Mouse (Mus musculus): ENCODE measurements around the gene Pitx2. TPM values are rescaled to one million over a fixed set of nuclear protein-coding genes. Genes with fewer than 3 reads are reported as not detected.

Gene Pitx2
- polyA plus RNA-seq, 1 experiment from 2014 or later: 0.20 TPM

DNA sequence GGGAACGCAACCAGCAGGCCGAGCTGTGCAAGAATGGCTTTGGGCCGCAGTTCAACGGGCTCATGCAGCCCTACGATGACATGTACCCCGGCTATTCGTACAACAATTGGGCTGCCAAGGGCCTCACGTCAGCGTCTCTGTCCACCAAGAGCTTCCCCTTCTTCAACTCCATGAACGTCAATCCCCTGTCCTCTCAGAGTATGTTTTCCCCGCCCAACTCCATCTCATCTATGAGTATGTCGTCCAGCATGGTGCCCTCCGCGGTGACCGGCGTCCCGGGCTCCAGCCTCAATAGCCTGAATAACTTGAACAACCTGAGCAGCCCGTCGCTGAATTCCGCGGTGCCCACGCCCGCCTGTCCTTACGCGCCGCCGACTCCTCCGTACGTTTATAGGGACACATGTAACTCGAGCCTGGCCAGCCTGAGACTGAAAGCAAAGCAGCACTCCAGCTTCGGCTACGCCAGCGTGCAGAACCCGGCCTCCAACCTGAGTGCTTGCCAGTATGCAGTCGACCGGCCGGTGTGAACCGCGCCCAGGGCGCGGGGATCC, 18.8 kb downstream of the Pitx2 start:
- H3K27ac ChIP-seq (ENCODE audit: low read depth): no peak overlapping the region
- 2% methylated on average over 40 of the region's 41 CpGs for WGBS (ENCODE audit: insufficient replicate concordance)
- H3K4me1 ChIP-seq (ENCODE audit: insufficient read depth): peaks cover 9% of the 10 kb centered on the region; the same call in 1 of the 2 replicates
- peaks cover 93% of the 10 kb centered on the region for H3K27me3 ChIP-seq (ENCODE audit: insufficient read depth, low read length)
- no peaks in the 10 kb centered on the region for H3K36me3 ChIP-seq (replicated peaks; ENCODE audit: insufficient read depth, low read length)
- no peak overlapping the region; the same call in 1 of the 2 replicates for H3K4me3 ChIP-seq (ENCODE audit: low read depth, low read length)
- H3K4me2 ChIP-seq (ENCODE audit: low read depth, low read length): no peak overlapping the region
- H3K9me3 ChIP-seq (ENCODE audit: low read length): no peaks in the 10 kb centered on the region
- TF ChIP-seq EP300 (IDR thresholded peaks at IDR 0.05; ENCODE audit: low read depth) (no peak), CTCF (IDR thresholded peaks at IDR 0.05; ENCODE audit: low read depth) (no peak)
- ATAC-seq (no peak), DNase-seq (no peak)
- no peak overlapping the region for H3K9ac ChIP-seq (replicated peaks)

DNA sequence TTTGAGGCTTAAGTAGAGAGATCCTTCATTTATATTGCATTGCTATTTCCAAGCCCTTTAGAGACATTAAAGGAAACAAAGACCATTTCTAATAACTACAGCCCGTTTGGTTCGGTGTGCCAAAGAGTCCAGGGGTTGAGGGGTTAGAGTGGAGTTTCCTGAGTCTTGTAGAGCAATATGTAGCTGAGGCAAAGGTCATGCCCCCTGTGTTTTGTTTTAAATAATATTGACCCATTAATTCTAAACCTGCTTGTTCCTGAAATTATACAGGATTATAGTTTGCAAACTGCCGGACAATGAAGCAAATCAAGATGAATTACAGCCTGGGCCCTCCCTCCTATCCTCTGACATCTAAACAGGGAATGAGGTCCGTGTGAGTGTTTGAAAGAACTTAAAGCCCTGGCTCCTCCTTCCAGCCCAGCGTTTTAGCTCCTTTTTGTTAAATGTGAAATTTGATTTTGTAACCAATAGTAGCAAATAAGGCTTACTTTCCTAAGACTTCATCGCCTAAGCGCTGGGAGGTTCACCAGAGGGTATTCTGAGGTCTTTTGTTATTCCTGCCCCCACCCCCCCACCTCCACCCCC, 20.5 kb downstream of the Pitx2 start:
- TF ChIP-seq EP300 (IDR thresholded peaks at IDR 0.05; ENCODE audit: low read depth) (no peak), CTCF (IDR thresholded peaks at IDR 0.05; ENCODE audit: low read depth) (no peak)

GRCm38 (mm10) chr3:129220681-129221379, 21.2 kb downstream of the Pitx2 start:
- ATAC-seq: no peak
- no peak for DNase-seq
- no peak for TF ChIP-seq CTCF (IDR thresholded peaks at IDR 0.05; ENCODE audit: low read depth)
- TF ChIP-seq EP300 (IDR thresholded peaks at IDR 0.05; ENCODE audit: low read depth): no peak
- peak overlapping the region; percentile 19; the same call in 1 of the 2 replicates for H3K4me3 ChIP-seq (ENCODE audit: low read depth, low read length)
- WGBS (ENCODE audit: insufficient replicate concordance): 10% methylated on average over 24 of the region's 24 CpGs
- peaks cover 4% of the 10 kb centered on the region for H3K4me1 ChIP-seq (ENCODE audit: insufficient read depth)
- H3K27me3 ChIP-seq (ENCODE audit: insufficient read depth, low read length): peaks cover 93% of the 10 kb centered on the region
- H3K4me2 ChIP-seq (ENCODE audit: low read depth, low read length): peak overlapping the region; percentile 48
- H3K9me3 ChIP-seq (ENCODE audit: low read length): no peaks in the 10 kb centered on the region
- no peak overlapping the region for H3K9ac ChIP-seq (replicated peaks)
- no peak overlapping the region for H3K27ac ChIP-seq (ENCODE audit: low read depth)
- no peaks in the 10 kb centered on the region for H3K36me3 ChIP-seq (replicated peaks; ENCODE audit: insufficient read depth, low read length)

More for the DNA sequence above, 20.5 kb downstream of the Pitx2 start:
- Histone ChIP-seq H3K27ac (ENCODE audit: low read depth) (no peak overlapping the region), H3K4me3 (ENCODE audit: low read depth, low read length) (no peak overlapping the region), H3K36me3 (replicated peaks; ENCODE audit: insufficient read depth, low read length) (no peaks in the 10 kb centered on the region), H3K4me1 (ENCODE audit: insufficient read depth) (peaks cover 4% of the 10 kb centered on the region), H3K9ac (replicated peaks) (no peak overlapping the region), H3K27me3 (ENCODE audit: insufficient read depth, low read length) (peaks cover 93% of the 10 kb centered on the region), H3K4me2 (ENCODE audit: low read depth, low read length) (no peak overlapping the region), H3K9me3 (ENCODE audit: low read length) (no peaks in the 10 kb centered on the region)
- DNase-seq (no peak), ATAC-seq (no peak)
- WGBS (ENCODE audit: insufficient replicate concordance): 7% methylated on average over 7 of the region's 7 CpGs

GRCm38 (mm10) chr3:129221380-129222260, 21.9 kb downstream of the Pitx2 start:
- Histone ChIP-seq H3K4me1 (ENCODE audit: insufficient read depth) (peaks cover 4% of the 10 kb centered on the region), H3K9ac (replicated peaks) (no peak overlapping the region), H3K27me3 (ENCODE audit: insufficient read depth, low read length) (peaks cover 93% of the 10 kb centered on the region), H3K27ac (ENCODE audit: low read depth) (no peak overlapping the region), H3K36me3 (replicated peaks; ENCODE audit: insufficient read depth, low read length) (no peaks in the 10 kb centered on the region), H3K9me3 (ENCODE audit: low read length) (no peaks in the 10 kb centered on the region), H3K4me2 (ENCODE audit: low read depth, low read length) (no peak overlapping the region), H3K4me3 (ENCODE audit: low read depth, low read length) (no peak overlapping the region)
- DNase-seq (no peak), ATAC-seq (no peak)
- TF ChIP-seq EP300 (IDR thresholded peaks at IDR 0.05; ENCODE audit: low read depth) (no peak), CTCF (IDR thresholded peaks at IDR 0.05; ENCODE audit: low read depth) (no peak)
- WGBS (ENCODE audit: insufficient replicate concordance): 11% methylated on average over 26 of the region's 27 CpGs

DNA sequence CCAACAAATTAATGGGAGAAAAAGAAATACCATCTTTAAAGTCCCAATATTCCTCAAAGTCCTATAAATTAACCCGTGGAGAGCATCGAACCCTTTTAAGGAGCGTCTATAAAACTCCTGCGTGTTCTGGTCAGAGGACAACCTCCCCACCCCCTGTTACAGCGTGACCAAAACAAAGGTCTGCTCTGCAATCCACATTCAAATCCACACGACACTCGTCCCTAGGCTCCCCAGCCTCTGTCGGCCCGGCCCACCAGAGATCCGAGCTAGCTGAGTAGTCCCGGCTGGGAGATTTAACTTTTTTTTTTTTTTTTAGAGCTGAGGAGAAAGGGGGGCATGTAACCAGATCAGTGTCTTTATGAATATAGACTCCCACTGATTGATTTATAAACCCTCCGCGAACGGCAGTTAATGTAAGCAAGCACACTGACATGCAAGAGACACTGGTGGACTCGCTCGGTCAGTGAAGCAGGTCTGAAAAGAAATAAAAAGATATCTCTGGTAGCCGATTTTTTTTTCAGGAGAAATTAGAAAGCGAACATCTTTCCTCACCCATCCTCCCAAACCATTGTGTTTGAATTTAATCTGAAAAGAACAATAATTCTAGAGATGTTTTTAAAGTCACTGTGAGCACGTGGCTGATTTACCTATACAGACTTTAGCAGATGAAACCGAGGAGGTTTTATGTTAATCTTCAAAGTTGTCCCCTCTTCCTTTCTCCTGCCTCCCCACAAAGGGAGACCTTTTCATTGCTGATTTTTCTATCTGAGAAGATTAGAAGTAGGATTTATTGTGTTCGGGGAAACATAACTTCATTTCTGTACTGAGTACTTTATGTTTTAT, 23.0 kb downstream of the Pitx2 start:
- DNase-seq: no peak
- H3K27ac ChIP-seq (ENCODE audit: low read depth): no peak overlapping the region
- H3K4me2 ChIP-seq (ENCODE audit: low read depth, low read length): no peak overlapping the region
- H3K27me3 ChIP-seq (ENCODE audit: insufficient read depth, low read length): peaks cover 93% of the 10 kb centered on the region
- 8% methylated on average over 21 of the region's 21 CpGs for WGBS (ENCODE audit: insufficient replicate concordance)
- H3K4me3 ChIP-seq (ENCODE audit: low read depth, low read length): no peak overlapping the region
- TF ChIP-seq EP300 (IDR thresholded peaks at IDR 0.05; ENCODE audit: low read depth): no peak
- TF ChIP-seq CTCF (IDR thresholded peaks at IDR 0.05; ENCODE audit: low read depth): no peak
- H3K9me3 ChIP-seq (ENCODE audit: low read length): no peaks in the 10 kb centered on the region
- H3K4me1 ChIP-seq (ENCODE audit: insufficient read depth): peaks cover 4% of the 10 kb centered on the region
- ATAC-seq: no peak
- H3K36me3 ChIP-seq (replicated peaks; ENCODE audit: insufficient read depth, low read length): no peaks in the 10 kb centered on the region
- no peak overlapping the region for H3K9ac ChIP-seq (replicated peaks)

All from liver, postnatal 0 days (tissue).